Mouse (Mus musculus): ENCODE data around the gene Clec2l. TPM values are rescaled to one million over a fixed set of nuclear protein-coding genes. Genes with fewer than 3 reads are reported as not detected.

Clec2l gene
- total RNA-seq, 1 experiment = 1.4 TPM

GRCm38 (mm10) chr6:38634461-38634860 is 28.4 kb upstream of the Clec2l start:
- no peak overlapping the region for H3K9ac ChIP-seq (ENCODE audit: insufficient read depth, low read depth, low read length, poor library complexity, severe bottlenecking)
- no peak for DNase-seq (ENCODE audit: low read depth, low spot score)
- H3K36me3 ChIP-seq (ENCODE audit: control insufficient read depth, insufficient read depth, low read length, poor library complexity, severe bottlenecking) = no peaks in the 10 kb centered on the region; the same call in 1 of the 2 replicates
- TF ChIP-seq HCFC1 (IDR thresholded peaks at IDR 0.05; ENCODE audit: borderline replicate concordance, insufficient read depth, low read length) (no peak), ZC3H11A (IDR thresholded peaks at IDR 0.05; ENCODE audit: borderline replicate concordance, low read depth, low read length) (no peak), CHD2 (IDR thresholded peaks at IDR 0.05; ENCODE audit: low read depth, low read length) (no peak), ZNF384 (IDR thresholded peaks at IDR 0.05; ENCODE audit: low read depth, low read length) (no peak), MAFK (IDR thresholded peaks at IDR 0.05; ENCODE audit: insufficient read depth, low read depth, low read length) (no peak)
- no peak overlapping the region for H3K27ac ChIP-seq (ENCODE audit: insufficient read depth, low read depth, low read length, poor library complexity, severe bottlenecking)
- in situ Hi-C loops (cut with MboI; ENCODE audit: low sequenced_read_pairs in 2 of 2, unreplicated experiment in 2 of 2) = no loop called here
- H3K9me3 ChIP-seq (ENCODE audit: control insufficient read depth, insufficient read depth, low read depth, low read length) = no peaks in the 10 kb centered on the region
- H3K4me1 ChIP-seq (ENCODE audit: control insufficient read depth in 2 of 2, insufficient read depth in 2 of 2, low read length in 2 of 2, poor library complexity in 1 of 2) = peaks cover 0 to 3% of the 10 kb centered on the region in 2 experiments; a peak in 1 of 4 replicates
- no peak overlapping the region for H3K4me3 ChIP-seq (ENCODE audit: insufficient read depth in 1 of 2, low read depth in 1 of 2, low read length in 2 of 2, poor library complexity in 1 of 2, severe bottlenecking in 1 of 2)

- DNase-seq (ENCODE audit: low read depth, low spot score) = no peak
- Histone ChIP-seq H3K9me3 (ENCODE audit: control insufficient read depth, insufficient read depth, low read depth, low read length) (no peaks in the 10 kb centered on the region), H3K4me1 (ENCODE audit: control insufficient read depth in 2 of 2, insufficient read depth in 2 of 2, low read length in 2 of 2, poor library complexity in 1 of 2) (peaks cover 0 to 3% of the 10 kb centered on the region in 2 experiments; a peak in 1 of 4 replicates), H3K9ac (ENCODE audit: insufficient read depth, low read depth, low read length, poor library complexity, severe bottlenecking) (peak overlapping the region; percentile 36), H3K4me3 (ENCODE audit: insufficient read depth in 1 of 2, low read depth in 1 of 2, low read length in 2 of 2, poor library complexity in 1 of 2, severe bottlenecking in 1 of 2) (peak overlapping the region; percentile 66 to 69), H3K27ac (ENCODE audit: insufficient read depth, low read depth, low read length, poor library complexity, severe bottlenecking) (no peak overlapping the region), H3K36me3 (ENCODE audit: control insufficient read depth, insufficient read depth, low read length, poor library complexity, severe bottlenecking) (no peaks in the 10 kb centered on the region)
- TF ChIP-seq HCFC1 (IDR thresholded peaks at IDR 0.05; ENCODE audit: borderline replicate concordance, insufficient read depth, low read length) (no peak), MAFK (IDR thresholded peaks at IDR 0.05; ENCODE audit: insufficient read depth, low read depth, low read length) (no peak), ZC3H11A (IDR thresholded peaks at IDR 0.05; ENCODE audit: borderline replicate concordance, low read depth, low read length) (no peak), ZNF384 (IDR thresholded peaks at IDR 0.05; ENCODE audit: low read depth, low read length) (no peak), CHD2 (IDR thresholded peaks at IDR 0.05; ENCODE audit: low read depth, low read length) (no peak)
- in situ Hi-C loops (cut with MboI; ENCODE audit: low sequenced_read_pairs in 2 of 2, unreplicated experiment in 2 of 2) = no loop called here
Measured at GRCm38 (mm10) chr6:38635941-38636851, 26.7 kb upstream of the Clec2l start.

GRCm38 (mm10) chr6:38636852-38637618 is 25.8 kb upstream of the Clec2l start, which contains the start of gene Klrg2:
TSS of gene Klrg2 (minus strand) at chr6:38637242.
- Histone ChIP-seq H3K4me1 (ENCODE audit: control insufficient read depth in 2 of 2, insufficient read depth in 2 of 2, low read length in 2 of 2, poor library complexity in 1 of 2) (peaks cover 0 to 3% of the 10 kb centered on the region in 2 experiments; a peak in 1 of 4 replicates), H3K9me3 (ENCODE audit: control insufficient read depth, insufficient read depth, low read depth, low read length) (no peaks in the 10 kb centered on the region), H3K36me3 (ENCODE audit: control insufficient read depth, insufficient read depth, low read length, poor library complexity, severe bottlenecking) (no peaks in the 10 kb centered on the region), H3K4me3 (ENCODE audit: insufficient read depth in 1 of 2, low read depth in 1 of 2, low read length in 2 of 2, poor library complexity in 1 of 2, severe bottlenecking in 1 of 2) (peak within 1 kb of the TSS; percentile 66 to 69), H3K27ac (ENCODE audit: insufficient read depth, low read depth, low read length, poor library complexity, severe bottlenecking) (no peak within 1 kb of the TSS), H3K9ac (ENCODE audit: insufficient read depth, low read depth, low read length, poor library complexity, severe bottlenecking) (peak within 1 kb of the TSS; percentile 36)
- TF ChIP-seq MAFK (IDR thresholded peaks at IDR 0.05; ENCODE audit: insufficient read depth, low read depth, low read length) (no peak), ZC3H11A (IDR thresholded peaks at IDR 0.05; ENCODE audit: borderline replicate concordance, low read depth, low read length) (no peak), HCFC1 (IDR thresholded peaks at IDR 0.05; ENCODE audit: borderline replicate concordance, insufficient read depth, low read length) (no peak), ZNF384 (IDR thresholded peaks at IDR 0.05; ENCODE audit: low read depth, low read length) (no peak), CHD2 (IDR thresholded peaks at IDR 0.05; ENCODE audit: low read depth, low read length) (no peak)
- DNase-seq (ENCODE audit: low read depth, low spot score) = peak; percentile 60
- in situ Hi-C loops (cut with MboI; ENCODE audit: low sequenced_read_pairs in 2 of 2, unreplicated experiment in 2 of 2) = no loop called here

- H3K4me1 ChIP-seq (ENCODE audit: control insufficient read depth in 2 of 2, insufficient read depth in 2 of 2, low read length in 2 of 2, poor library complexity in 1 of 2) = peaks cover 0 to 3% of the 10 kb centered on the region in 2 experiments; a peak in 1 of 4 replicates
- H3K9me3 ChIP-seq (ENCODE audit: control insufficient read depth, insufficient read depth, low read depth, low read length) = no peaks in the 10 kb centered on the region
- DNase-seq (ENCODE audit: low read depth, low spot score) = no peak
- no peaks in the 10 kb centered on the region for H3K36me3 ChIP-seq (ENCODE audit: control insufficient read depth, insufficient read depth, low read length, poor library complexity, severe bottlenecking)
- H3K9ac ChIP-seq (ENCODE audit: insufficient read depth, low read depth, low read length, poor library complexity, severe bottlenecking) = no peak overlapping the region
- TF ChIP-seq HCFC1 (IDR thresholded peaks at IDR 0.05; ENCODE audit: borderline replicate concordance, insufficient read depth, low read length) = no peak
- no peak for TF ChIP-seq ZNF384 (IDR thresholded peaks at IDR 0.05; ENCODE audit: low read depth, low read length)
- TF ChIP-seq CHD2 (IDR thresholded peaks at IDR 0.05; ENCODE audit: low read depth, low read length) = no peak
- no peak for TF ChIP-seq MAFK (IDR thresholded peaks at IDR 0.05; ENCODE audit: insufficient read depth, low read depth, low read length)
- TF ChIP-seq ZC3H11A (IDR thresholded peaks at IDR 0.05; ENCODE audit: borderline replicate concordance, low read depth, low read length) = no peak
- H3K4me3 ChIP-seq (ENCODE audit: insufficient read depth in 1 of 2, low read depth in 1 of 2, low read length in 2 of 2, poor library complexity in 1 of 2, severe bottlenecking in 1 of 2) = no peak overlapping the region
- H3K27ac ChIP-seq (ENCODE audit: insufficient read depth, low read depth, low read length, poor library complexity, severe bottlenecking) = no peak overlapping the region
- in situ Hi-C loops (cut with MboI; ENCODE audit: low sequenced_read_pairs in 2 of 2, unreplicated experiment in 2 of 2) = loop anchor here in 1 of 2 experiments (10.0 kb wide), 1 partner anchor 264 kb away; no protein-coding TSS in a partner anchor
Measured at GRCm38 (mm10) chr6:38640401-38640800, 22.5 kb upstream of the Clec2l start.

Data from ES-E14 (cell line).